Mouse (Mus musculus) spleen, postnatal 4 days (tissue): ENCODE data around the gene Slc28a1.

ENCODE experiments used
- DNase-seq, 2 experiments: peaks; one replicate each; pipeline ENCODE4 v3.0.0; 2022; ENCODE audit warnings: low spot score in 2 of 2

Gene Slc28a1

DNA sequence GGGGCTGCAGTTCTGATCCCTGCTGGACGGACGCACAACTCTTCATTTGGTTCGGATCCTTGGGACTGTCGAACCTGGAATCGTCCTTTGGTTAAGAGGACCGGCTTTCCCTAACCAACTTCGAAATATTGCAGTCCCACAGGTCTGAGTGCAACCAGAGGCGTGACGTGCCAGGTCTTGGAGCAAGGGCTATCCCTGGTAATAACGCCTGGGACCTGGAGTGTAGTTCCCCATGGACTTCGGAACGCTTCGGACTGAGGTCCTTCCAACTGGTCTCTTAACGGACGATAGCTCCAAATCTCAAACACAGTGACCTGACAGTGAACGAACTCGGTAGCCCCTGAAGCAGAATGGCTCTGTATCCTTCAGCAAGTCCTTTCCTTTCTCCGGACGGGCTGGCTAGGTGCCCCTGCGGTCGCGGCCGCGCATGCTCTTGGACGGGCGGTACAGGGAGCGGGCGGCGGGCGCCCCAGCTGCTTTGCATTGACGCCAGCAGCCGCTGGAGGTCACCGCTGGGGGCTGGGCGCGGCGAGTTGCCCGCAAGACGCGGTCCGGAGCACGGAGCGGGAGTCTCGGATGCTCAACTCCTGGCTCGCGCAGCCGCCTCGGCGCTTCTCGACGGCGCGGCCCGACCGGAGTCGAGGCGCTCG is 98.2 kb downstream of the Slc28a1 start:
- peak; percentile 90 to 96 for DNase-seq

DNA sequence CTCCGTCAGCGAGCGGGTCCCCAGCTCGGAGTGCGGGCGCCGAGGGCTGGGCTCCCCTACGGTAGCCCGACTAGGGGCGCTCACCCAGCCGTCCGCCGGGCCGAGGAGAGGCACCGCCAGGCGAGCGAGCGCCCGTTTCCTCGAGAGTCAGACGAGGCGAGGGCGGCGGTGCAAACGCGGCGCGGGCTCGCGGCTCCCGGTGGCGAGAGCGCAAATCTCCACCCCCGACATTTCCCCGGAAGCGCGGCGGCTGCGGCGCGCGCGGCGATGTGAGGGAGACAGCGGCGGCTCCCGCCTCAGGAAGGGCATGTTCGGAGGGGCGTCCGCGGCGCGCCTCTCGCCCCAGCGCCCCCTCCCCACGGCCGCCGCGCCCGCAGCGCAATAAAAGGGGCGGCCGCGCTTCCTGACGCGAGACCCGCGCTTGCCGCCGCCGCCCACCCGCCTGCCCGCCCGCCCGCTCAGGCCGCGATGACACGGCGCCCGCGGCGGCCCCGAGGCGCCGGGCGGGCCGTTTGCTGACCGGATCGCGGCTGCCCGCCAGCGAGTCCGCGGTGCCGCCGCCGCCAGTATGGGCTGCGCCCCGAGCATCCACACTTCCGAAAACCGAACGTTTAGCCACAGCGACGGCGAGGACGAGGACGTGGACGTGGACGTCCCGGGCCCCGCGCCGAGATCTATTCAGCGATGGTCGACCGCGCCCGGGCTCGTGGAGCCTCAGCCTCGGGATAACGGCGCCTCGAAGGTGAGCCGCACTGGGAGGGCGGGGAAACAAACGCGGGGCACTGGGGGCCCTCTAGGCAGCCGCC is 99.0 kb downstream of the Slc28a1 start, which contains the start of gene Pde8a:
Gene Pde8a (plus strand): TSS at position 250 of the 806 bp plus-strand sequence.
- DNase-seq: peak; percentile 14 to 66

- DNase-seq: no peak
These were observed 99.7 kb downstream of the Slc28a1 start for GRCm38 (mm10) chr7:81214153-81214907.

DNA sequence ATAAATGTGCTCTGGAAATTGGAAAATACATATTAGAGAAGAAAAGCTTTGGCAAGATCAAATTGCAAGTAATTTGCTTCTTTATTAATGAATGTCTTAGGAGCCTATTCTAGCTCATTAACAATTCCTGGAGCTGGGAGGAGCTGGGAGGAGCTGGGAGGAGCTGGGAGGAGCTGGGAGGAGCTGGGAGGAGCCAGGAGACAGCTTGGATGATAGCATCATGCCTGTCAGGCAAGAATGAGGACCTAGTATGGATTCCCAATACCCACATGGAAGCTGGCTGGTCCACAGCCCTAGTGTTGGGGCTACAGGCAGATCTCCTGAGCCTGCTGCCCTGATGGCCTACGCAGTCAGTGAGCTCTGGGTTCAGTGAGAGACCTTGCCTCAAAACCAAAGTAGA is 101.4 kb downstream of the Slc28a1 start:
- DNase-seq: no peak

DNA sequence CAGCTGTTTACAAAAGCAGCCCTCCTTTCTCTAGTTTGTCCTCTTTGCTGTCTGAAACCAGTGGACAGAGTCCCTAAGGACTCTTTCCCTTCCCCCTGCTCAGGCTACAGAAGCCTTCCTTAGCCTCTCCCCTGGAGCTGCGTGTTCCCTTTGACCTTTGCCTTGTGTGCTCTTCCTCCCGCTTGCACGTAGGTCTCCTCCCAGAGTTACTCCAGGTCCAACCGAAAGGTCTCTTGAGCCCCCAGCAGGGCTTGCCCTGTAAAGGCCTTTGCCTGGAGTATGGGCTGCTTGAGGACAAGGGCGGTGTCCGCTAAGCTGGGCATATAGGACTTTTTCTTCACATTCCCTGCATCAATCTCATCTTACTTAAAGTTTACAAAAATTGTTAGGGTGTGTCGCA is 104.7 kb downstream of the Slc28a1 start:
- DNase-seq: peak in 1 of 2 experiments; percentile 49
